Mouse (Mus musculus) forebrain, embryonic 15.5 days (tissue): ENCODE results near the gene Cbfa2t2. TPM values are rescaled to one million over a fixed set of nuclear protein-coding genes. Genes with fewer than 3 reads are reported as not detected.

ENCODE experiments used
- ATAC-seq: fragments of 200-750 bp; cut with Nextera tagmentation; replicated peaks from 2 replicates; pipeline ENCODE4 v1.8.0; 2017; ENCODE audit warnings: mild to moderate bottlenecking, moderate TSS enrichment, moderate library complexity
- H3K27ac ChIP-seq: fragments of 300-500 bp; sonication (generic); replicated peaks from 2 replicates; pipeline ENCODE4 v1.5.1; 2015; ENCODE audit warnings: mild to moderate bottlenecking, inconsistent platforms
- H3K27me3 ChIP-seq: fragments of 300-500 bp; sonication (generic); 2 replicates; pipeline ENCODE4 v1.6.1; 2015; ENCODE audit warnings: inconsistent platforms
- H3K36me3 ChIP-seq: fragments of 300-500 bp; sonication (generic); 2 replicates; pipeline ENCODE4 v1.6.1; 2015; ENCODE audit warnings: mild to moderate bottlenecking, inconsistent platforms
- H3K4me1 ChIP-seq: fragments of 300-500 bp; sonication (generic); 2 replicates; pipeline ENCODE4 v1.6.1; 2015; ENCODE audit warnings: inconsistent platforms
- H3K4me2 ChIP-seq: fragments of 300-500 bp; sonication (generic); replicated peaks from 2 replicates; pipeline ENCODE4 v1.6.1; 2015; ENCODE audit warnings: mild to moderate bottlenecking, inconsistent platforms
- H3K4me3 ChIP-seq: fragments of 300-500 bp; sonication (generic); 2 replicates; pipeline ENCODE4 v1.5.1; 2015; ENCODE audit warnings: mild to moderate bottlenecking, inconsistent platforms
- H3K9ac ChIP-seq: fragments of 300-500 bp; sonication (generic); replicated peaks from 2 replicates; pipeline ENCODE4 v1.6.1; 2015; ENCODE audit warnings: mild to moderate bottlenecking, inconsistent platforms
- H3K9me3 ChIP-seq: fragments of 300-500 bp; sonication (generic); 2 replicates; pipeline ENCODE4 v1.6.1; 2016; ENCODE audit warnings: inconsistent platforms
- WGBS: fragments of 180-500 bp; shearing (Covaris S2); methylation state at CpG from one replicate; pipeline ENCODE4 v1.1.7; 2015; ENCODE audit warnings: mixed read lengths; 5-methylcytosine and 5-hydroxymethylcytosine counted together
- polyA plus RNA-seq: library from polyadenylated mRNA; unstranded; fragments of >200 nt; fragmentation: Nextera tagmentation; extraction: Ambion mirVana; gene quantifications from 2 replicates; pipeline ENCODE4 v1.2.1, GENCODE M21; 2015

Cbfa2t2 gene
- polyA plus RNA-seq, 1 experiment from 2014 or later = 78.0 TPM

- Histone ChIP-seq H3K27ac (no peak overlapping the region), H3K4me1 (peaks cover 37% of the 10 kb centered on the region), H3K4me2 (no peak overlapping the region), H3K36me3 (no peaks in the 10 kb centered on the region), H3K27me3 (no peaks in the 10 kb centered on the region), H3K9me3 (no peaks in the 10 kb centered on the region), H3K9ac (no peak overlapping the region), H3K4me3 (no peak overlapping the region)
- 55% methylated on average over 2 of the region's 2 CpGs for WGBS
- no peak for ATAC-seq
Measured at GRCm38 (mm10) chr2:154550937-154551336, 114.7 kb downstream of the Cbfa2t2 start.

DNA sequence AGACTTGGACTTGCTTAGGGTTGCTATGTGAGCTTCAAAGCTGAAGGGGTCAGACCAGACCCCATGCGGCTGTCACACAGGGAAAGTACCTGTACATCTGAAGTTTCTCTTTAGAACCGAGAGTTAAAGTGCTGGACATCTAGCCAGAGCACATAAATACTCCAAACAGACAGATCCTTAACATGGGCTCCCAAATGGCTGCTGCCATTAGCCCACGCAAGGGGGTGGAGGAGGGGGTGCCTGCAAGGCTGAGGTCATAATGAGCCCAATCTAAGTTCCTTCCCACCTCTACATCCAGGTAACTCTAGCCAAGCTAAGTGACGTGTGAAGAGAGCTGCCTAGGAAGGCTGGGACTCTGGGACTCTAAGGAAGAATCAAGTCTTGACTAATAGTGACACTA is 115.2 kb downstream of the Cbfa2t2 start, which contains the start of gene Actl10:
Gene Actl10 (plus strand): TSS at position 301 of the 400 bp plus-strand sequence.
- Histone ChIP-seq H3K27me3 (no peaks in the 10 kb centered on the region), H3K9me3 (no peaks in the 10 kb centered on the region), H3K4me2 (peak within 1 kb of the TSS; percentile 37), H3K4me1 (peaks cover 37% of the 10 kb centered on the region), H3K9ac (peak within 1 kb of the TSS; percentile 14), H3K27ac (peak within 1 kb of the TSS; percentile 68), H3K36me3 (no peaks in the 10 kb centered on the region), H3K4me3 (no peak within 1 kb of the TSS)
- ATAC-seq = no peak
- WGBS = 84% methylated on average over 4 of the region's 4 CpGs

- Histone ChIP-seq H3K27ac (peak overlapping the region; percentile 68), H3K9ac (peak overlapping the region; percentile 14; the same call in 1 of the 2 replicates), H3K36me3 (no peaks in the 10 kb centered on the region), H3K4me1 (peaks cover 38% of the 10 kb centered on the region), H3K27me3 (no peaks in the 10 kb centered on the region), H3K9me3 (no peaks in the 10 kb centered on the region), H3K4me3 (no peak overlapping the region), H3K4me2 (peak overlapping the region; percentile 37)
- 35% methylated on average over 21 of the region's 21 CpGs for WGBS
- no peak; the same call in 1 of the 2 replicates for ATAC-seq
Measured at GRCm38 (mm10) chr2:154551927-154552326, 115.6 kb downstream of the Cbfa2t2 start.

DNA sequence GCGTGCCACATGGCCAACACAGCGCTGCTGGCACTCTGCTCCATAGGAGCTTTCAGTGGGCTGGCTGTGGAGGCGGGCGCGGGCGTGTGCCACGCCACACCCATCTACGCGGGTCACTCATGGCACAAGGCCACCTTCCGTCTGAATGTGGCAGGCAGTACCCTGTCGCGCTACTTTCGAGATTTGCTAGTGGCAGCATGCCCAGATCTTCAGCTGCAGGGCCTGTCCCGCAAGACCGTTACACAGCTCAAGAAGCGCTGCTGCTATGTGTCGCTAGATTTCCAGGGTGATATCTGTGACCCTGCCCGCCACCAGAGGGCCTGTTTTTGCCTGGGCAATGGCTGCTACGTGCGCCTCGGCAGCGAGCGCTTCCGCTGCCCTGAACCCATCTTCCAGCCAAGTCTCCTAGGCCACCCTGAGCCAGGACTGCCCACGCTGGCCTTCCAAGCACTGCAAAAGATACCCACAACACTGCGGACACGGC is 116.2 kb downstream of the Cbfa2t2 start:
- peak overlapping the region; percentile 68 for H3K27ac ChIP-seq
- H3K9me3 ChIP-seq = no peaks in the 10 kb centered on the region
- peak overlapping the region; percentile 14 for H3K9ac ChIP-seq
- WGBS = 13% methylated on average over 27 of the region's 27 CpGs
- no peak overlapping the region for H3K4me3 ChIP-seq
- H3K27me3 ChIP-seq = no peaks in the 10 kb centered on the region
- H3K4me1 ChIP-seq = peaks cover 44% of the 10 kb centered on the region
- H3K4me2 ChIP-seq = peak overlapping the region; percentile 37
- peak; percentile 71 for ATAC-seq
- H3K36me3 ChIP-seq = no peaks in the 10 kb centered on the region

DNA sequence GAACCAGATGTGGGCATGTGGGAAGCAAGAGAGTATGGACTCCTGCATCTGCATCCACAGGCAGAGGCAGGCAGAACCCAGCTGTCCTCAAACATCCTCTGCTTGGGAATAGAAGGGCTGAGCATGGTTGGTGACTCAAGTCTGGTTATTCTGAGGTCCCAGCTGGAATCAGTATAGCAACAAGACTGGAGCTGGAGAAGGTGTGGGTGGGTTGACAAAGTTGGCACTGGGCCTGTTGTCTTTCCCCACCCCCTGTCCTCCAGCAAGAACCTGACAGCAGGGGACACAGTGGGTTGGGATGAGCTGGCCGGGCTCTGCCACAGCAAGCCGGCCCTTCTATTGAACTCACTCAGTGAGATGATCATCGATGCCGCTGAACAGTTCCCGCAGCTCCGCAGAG is 119.0 kb downstream of the Cbfa2t2 start:
- Histone ChIP-seq H3K9ac (no peak overlapping the region), H3K9me3 (no peaks in the 10 kb centered on the region), H3K4me1 (peaks cover 44% of the 10 kb centered on the region), H3K36me3 (no peaks in the 10 kb centered on the region), H3K27ac (no peak overlapping the region), H3K27me3 (no peaks in the 10 kb centered on the region), H3K4me3 (no peak overlapping the region), H3K4me2 (no peak overlapping the region)
- no peak for ATAC-seq
- 72% methylated on average over 6 of the region's 6 CpGs for WGBS

DNA sequence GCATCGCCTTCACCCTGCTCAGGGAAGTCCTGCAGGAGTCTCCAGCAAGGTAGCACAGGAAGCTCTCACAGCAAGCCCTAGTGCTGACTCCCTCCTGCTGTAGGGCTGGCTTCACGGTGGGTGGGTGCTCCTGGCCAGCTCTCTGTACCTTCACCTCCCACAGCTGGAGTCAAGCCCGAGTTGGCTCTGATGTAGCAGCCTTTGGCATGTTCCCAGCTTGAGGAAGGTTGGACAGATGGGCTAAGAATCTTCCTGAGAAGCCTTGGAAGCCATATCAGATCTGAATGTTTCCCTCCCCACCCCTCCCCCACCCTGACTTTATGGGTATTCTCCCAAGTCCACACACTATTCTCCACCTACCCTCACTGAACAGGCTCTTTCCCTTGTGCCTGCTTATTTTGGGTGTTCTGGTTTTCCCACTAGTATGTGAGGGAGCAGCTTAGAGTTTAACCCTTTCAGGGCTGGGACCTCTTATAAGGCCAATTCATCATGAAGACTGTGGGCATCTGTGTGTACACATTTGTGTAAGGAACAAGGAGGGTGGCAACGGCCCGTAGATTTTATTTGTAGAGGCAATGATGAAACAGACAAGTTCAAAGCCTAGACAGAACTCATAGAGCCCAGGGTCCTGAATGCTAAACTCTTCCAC is 121.0 kb downstream of the Cbfa2t2 start:
- H3K4me2 ChIP-seq = peak overlapping the region; percentile 70
- H3K4me1 ChIP-seq = peaks cover 30% of the 10 kb centered on the region
- H3K9me3 ChIP-seq = no peaks in the 10 kb centered on the region
- WGBS = 41% methylated on average over 5 of the region's 5 CpGs
- H3K36me3 ChIP-seq = no peaks in the 10 kb centered on the region
- ATAC-seq = no peak
- H3K27me3 ChIP-seq = no peaks in the 10 kb centered on the region
- H3K4me3 ChIP-seq = peak overlapping the region; percentile 46
- H3K27ac ChIP-seq = 0 out of 2 replicates have a peak overlapping the region, but pooled peaks have one; percentile 43
- no peak overlapping the region for H3K9ac ChIP-seq

GRCm38 (mm10) chr2:154558264-154559039 is 122.2 kb downstream of the Cbfa2t2 start, which contains the start of gene Necab3:
Gene Necab3 (minus strand): TSS chr2:154558890.
- H3K9me3 ChIP-seq = no peaks in the 10 kb centered on the region
- H3K9ac ChIP-seq = peak within 1 kb of the TSS; percentile 54
- no peaks in the 10 kb centered on the region for H3K36me3 ChIP-seq
- 0 out of 2 replicates have a peak within 1 kb of the TSS, but pooled peaks have one; percentile 25 for H3K27ac ChIP-seq
- H3K4me2 ChIP-seq = peak within 1 kb of the TSS; percentile 70
- H3K4me3 ChIP-seq = peak within 1 kb of the TSS; percentile 46
- ATAC-seq = peak; percentile 71
- H3K27me3 ChIP-seq = no peaks in the 10 kb centered on the region
- WGBS = 6% methylated on average over 34 of the region's 34 CpGs
- peaks cover 23% of the 10 kb centered on the region for H3K4me1 ChIP-seq

- Histone ChIP-seq H3K27me3 (no peaks in the 10 kb centered on the region), H3K4me1 (peaks cover 42% of the 10 kb centered on the region), H3K9me3 (no peaks in the 10 kb centered on the region), H3K4me3 (no peak overlapping the region), H3K4me2 (no peak overlapping the region), H3K9ac (no peak overlapping the region), H3K36me3 (no peaks in the 10 kb centered on the region), H3K27ac (no peak overlapping the region)
- ATAC-seq = no peak
- 91% methylated on average over 22 of the region's 22 CpGs for WGBS
Measured at GRCm38 (mm10) chr2:154563612-154564170, 127.4 kb downstream of the Cbfa2t2 start.

DNA sequence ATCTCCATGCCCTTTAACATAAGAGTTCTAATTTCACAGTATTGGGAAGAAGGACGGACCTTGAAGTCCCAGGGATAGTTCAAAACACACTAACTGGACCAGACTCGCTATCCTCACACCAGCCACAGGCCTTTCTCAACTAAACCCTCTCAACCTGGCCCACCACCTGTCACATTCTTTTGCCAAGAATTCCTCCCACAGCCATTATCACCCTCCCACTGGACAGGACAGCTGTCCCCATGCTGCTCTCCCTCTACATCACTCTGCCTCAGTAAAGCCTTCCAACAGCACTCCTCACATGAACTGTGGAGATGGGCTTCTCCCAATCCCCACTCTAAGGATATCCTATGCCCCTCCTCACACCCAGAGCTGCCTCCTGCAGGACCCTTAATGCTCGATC is 129.3 kb downstream of the Cbfa2t2 start:
- Histone ChIP-seq H3K9me3 (no peaks in the 10 kb centered on the region), H3K4me2 (no peak overlapping the region), H3K27me3 (no peaks in the 10 kb centered on the region), H3K9ac (no peak overlapping the region), H3K4me3 (no peak overlapping the region), H3K27ac (peak overlapping the region; percentile 46), H3K36me3 (no peaks in the 10 kb centered on the region), H3K4me1 (peaks cover 49% of the 10 kb centered on the region)
- no peak for ATAC-seq
- WGBS = 56% methylated on average over 3 of the region's 3 CpGs

DNA sequence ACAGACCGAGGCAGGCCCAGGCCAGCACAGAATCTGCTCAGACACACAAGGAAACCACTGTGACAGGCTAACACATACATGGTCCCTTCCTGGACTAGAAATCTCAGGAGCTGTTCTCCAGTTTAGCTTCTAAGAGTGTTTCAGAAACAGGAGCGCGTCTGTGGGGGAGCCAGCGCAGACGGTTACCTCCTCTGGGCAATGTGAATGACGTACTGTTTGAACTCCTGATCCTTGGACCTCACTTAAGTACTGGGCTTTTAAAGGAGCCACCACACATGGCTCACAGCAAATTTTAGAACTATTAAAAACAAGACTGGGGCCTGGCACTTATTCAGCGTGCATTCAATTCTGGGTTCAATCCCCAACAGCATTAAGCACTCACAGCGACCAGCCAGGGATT is 130.4 kb downstream of the Cbfa2t2 start:
- no peak for ATAC-seq
- Histone ChIP-seq H3K36me3 (no peaks in the 10 kb centered on the region), H3K9ac (no peak overlapping the region), H3K4me1 (peaks cover 53% of the 10 kb centered on the region), H3K27ac (no peak overlapping the region; the same call in 1 of the 2 replicates), H3K4me2 (no peak overlapping the region), H3K4me3 (no peak overlapping the region), H3K27me3 (no peaks in the 10 kb centered on the region), H3K9me3 (no peaks in the 10 kb centered on the region)
- 53% methylated on average over 8 of the region's 8 CpGs for WGBS

DNA sequence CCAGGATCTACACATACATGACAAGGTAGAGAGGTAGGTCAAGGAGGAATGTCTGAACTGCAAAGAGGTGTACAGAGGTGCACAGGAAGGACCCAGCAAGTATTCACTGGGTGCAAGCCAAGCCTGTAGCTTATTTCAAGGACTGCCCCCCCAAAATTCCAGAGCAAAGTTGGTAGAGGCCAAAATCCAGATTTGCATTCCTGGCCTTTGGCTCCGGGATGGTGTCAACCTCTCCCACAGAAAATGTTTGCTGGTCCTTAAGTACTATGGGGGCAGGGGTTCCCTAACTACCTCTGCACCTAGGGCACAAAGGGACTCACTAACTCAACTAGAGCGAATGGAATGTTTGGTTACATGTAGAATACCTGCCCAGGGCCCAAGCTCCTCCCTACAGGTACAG is 131.5 kb downstream of the Cbfa2t2 start:
- Histone ChIP-seq H3K9me3 (no peaks in the 10 kb centered on the region), H3K27me3 (no peaks in the 10 kb centered on the region), H3K4me3 (peak overlapping the region; percentile 88), H3K4me2 (peak overlapping the region; percentile 90), H3K9ac (no peak overlapping the region), H3K27ac (peak overlapping the region; percentile 73), H3K4me1 (peaks cover 53% of the 10 kb centered on the region), H3K36me3 (no peaks in the 10 kb centered on the region)
- no peak for ATAC-seq
- 62% methylated on average over 2 of the region's 2 CpGs for WGBS
